Mouse (Mus musculus): ENCODE results near the gene Fam72a. TPM values are rescaled to one million over a fixed set of nuclear protein-coding genes. Genes with fewer than 3 reads are reported as not detected.

Gene Fam72a
- 0.39 and 0.46 TPM in 2 replicates for polyA plus RNA-seq (2012; rRNA removed; ENCODE audit: low replicate concordance)

DNA sequence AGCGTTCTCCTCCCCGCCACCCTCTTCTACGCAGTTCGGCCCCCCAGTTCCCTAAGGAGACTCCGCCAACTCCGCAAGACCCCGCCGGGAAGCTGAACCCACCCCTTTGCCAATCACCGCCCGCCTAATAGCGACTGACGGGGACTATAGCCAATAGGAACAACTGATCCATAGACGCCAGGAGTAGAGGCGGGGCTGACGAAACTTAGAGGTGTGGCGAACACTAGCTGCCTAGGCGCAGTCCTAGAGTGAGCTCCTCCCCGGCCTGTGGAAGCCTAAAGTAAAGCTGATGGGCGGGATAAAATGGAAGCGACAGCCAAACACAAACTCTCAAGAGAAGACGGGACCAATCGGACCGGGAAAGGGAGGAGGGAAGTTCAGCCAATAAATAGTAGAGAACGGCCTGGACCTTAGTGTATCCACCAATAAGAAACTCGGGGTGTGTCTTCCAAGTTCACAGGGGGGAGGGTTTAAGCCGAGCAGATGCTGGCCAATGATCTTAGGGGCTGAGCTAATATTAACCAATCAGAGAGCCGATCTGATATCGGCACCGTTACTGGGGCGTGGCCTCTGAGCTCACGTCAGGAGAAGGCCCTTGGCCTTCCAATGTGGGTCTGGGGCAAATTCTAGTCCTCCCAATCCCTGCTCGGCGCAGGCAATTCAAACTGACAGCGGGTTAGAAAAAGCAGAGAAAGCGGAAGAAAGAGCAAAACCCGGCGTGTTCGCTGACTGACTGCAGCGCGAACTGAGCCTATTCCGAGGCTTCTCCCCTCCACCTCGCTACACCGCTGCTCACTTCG, at the start of gene Fam72a, which contains the start of gene Srgap2:
Gene Fam72a (plus strand): TSS at position 623 of the 800 bp plus-strand sequence.
Gene Srgap2 (minus strand): TSS at position 72 of the 800 bp plus-strand sequence.

Other genes starting within 250 kb of the Fam72a start
- 18.2 and 33.1 TPM in 2 replicates for gene Ikbke, start 248.3 kb upstream of the Fam72a start, polyA plus RNA-seq (2012; rRNA removed; ENCODE audit: low replicate concordance)
- gene Srgap2, start 551 bp upstream of the Fam72a start, polyA plus RNA-seq (2012; rRNA removed; ENCODE audit: low replicate concordance), result 25.5 and 31.3 TPM in 2 replicates
- not detected in 2 replicates for gene Avpr1b, start 71.3 kb downstream of the Fam72a start, polyA plus RNA-seq (2012; rRNA removed; ENCODE audit: low replicate concordance)
- gene Ctse, start 110.4 kb downstream of the Fam72a start, polyA plus RNA-seq (2012; rRNA removed; ENCODE audit: low replicate concordance), result 1.8 and 3.6 TPM in 2 replicates
- gene Rab7b, start 160.8 kb downstream of the Fam72a start, polyA plus RNA-seq (2012; rRNA removed; ENCODE audit: low replicate concordance), result 10.0 and 23.6 TPM in 2 replicates
- 4.1 TPM in 1 of 2 replicates, not detected in the other for gene Slc26a9, start 216.1 kb downstream of the Fam72a start, polyA plus RNA-seq (2012; rRNA removed; ENCODE audit: low replicate concordance)